Mouse (Mus musculus) effector memory CD4-positive, alpha-beta T cell, adult 7 months (primary cell): ENCODE results near the gene Cyp1b1. TPM values are rescaled to one million over a fixed set of nuclear protein-coding genes. Genes with fewer than 3 reads are reported as not detected.

ENCODE experiments used
- polyA plus RNA-seq: library from polyadenylated mRNA; unstranded; fragments of 100-300 nt; shearing (Covaris generic); gene quantifications from one replicate; pipeline ENCODE4 v1.2.1, GENCODE M21; 2017

Gene Cyp1b1
- not detected for polyA plus RNA-seq

DNA sequence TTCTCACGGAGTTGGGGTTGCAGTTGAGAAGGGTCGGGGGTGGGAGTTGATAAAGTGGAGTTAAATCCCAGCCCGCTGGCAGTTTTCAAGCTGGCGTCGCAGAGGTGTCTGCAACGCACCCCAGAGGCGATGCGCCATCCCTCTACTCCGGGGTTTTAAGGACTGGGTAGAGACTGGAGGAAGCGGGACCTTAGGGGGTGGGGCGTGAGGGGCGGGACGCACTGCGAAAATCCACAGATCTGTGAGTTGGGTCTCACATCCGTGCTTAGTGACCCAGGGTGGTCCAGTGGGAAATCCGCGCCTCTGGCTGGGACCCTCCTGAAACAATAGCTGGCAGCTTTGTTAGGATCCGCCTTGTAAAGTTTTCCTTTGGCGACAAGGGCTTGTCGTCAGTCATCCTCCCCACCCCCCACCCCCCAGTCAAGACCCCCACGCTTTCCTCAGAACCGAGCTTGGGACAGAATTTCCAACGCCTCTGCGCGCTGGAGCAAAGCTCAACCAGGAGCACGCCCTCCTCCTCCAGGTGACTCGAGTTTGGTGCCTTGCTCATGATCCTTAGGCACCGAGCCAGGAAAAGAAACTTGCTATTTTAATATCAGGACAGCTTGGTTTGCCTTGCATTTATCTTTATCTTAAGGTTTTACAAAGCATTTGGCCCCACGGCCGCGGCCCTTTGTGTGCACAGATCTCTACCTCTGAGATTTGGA, at the start of gene Cyp1b1:
Gene Cyp1b1 (minus strand): TSS at position 131 of the 707 bp plus-strand sequence.

Other genes with a start within 250 kb of the Cyp1b1 start
- 3.8 TPM for gene Rmdn2, start 103.2 kb downstream of the Cyp1b1 start, polyA plus RNA-seq
- gene Atl2, start 181.1 kb upstream of the Cyp1b1 start, polyA plus RNA-seq, result 59.9 TPM